Mouse (Mus musculus) cerebellum, adult 2 months (tissue): ENCODE results near the gene Grik1. TPM values are rescaled to one million over a fixed set of nuclear protein-coding genes. Genes with fewer than 3 reads are reported as not detected.

Experiments used
- DNase-seq, 2 experiments: peaks; one replicate each; pipeline ENCODE4 v3.0.0; 2021
- H3K27ac ChIP-seq: fragments of 200-500 bp; 2 replicates; pipeline ENCODE4 v1.5.1; 2012; ENCODE audit warnings: low read length, control low read depth, inconsistent platforms; ENCODE audit not compliant: insufficient read depth
- H3K27me3 ChIP-seq: fragments of 200-500 bp; 2 replicates; pipeline ENCODE4 v1.6.1; 2012; ENCODE audit warnings: inconsistent platforms, mild to moderate bottlenecking, low read length, moderate library complexity; ENCODE audit not compliant: control insufficient read depth, insufficient read depth
- H3K4me1 ChIP-seq: fragments of 200-500 bp; 2 replicates; pipeline ENCODE4 v1.6.1; 2011; ENCODE audit warnings: low read length; ENCODE audit not compliant: control insufficient read depth, insufficient read depth
- H3K4me3 ChIP-seq: fragments of 200-500 bp; replicated peaks from 2 replicates; pipeline ENCODE3; 2011; ENCODE audit warnings: mild to moderate bottlenecking, low read depth, low read length, control low read depth; ENCODE audit not compliant: insufficient read depth
- CTCF ChIP-seq: fragments of 200-500 bp; IDR thresholded peaks from 2 replicates; pipeline ENCODE4 v1.5.1; 2011; ENCODE audit warnings: low read depth, mild to moderate bottlenecking, control low read depth, low read length, moderate library complexity, borderline replicate concordance; ENCODE audit not compliant: insufficient read depth
- POLR2A ChIP-seq: fragments of 200-500 bp; IDR thresholded peaks from 2 replicates; pipeline ENCODE4 v1.6.1; 2011; ENCODE audit warnings: low read length, control low read depth, borderline replicate concordance; ENCODE audit not compliant: insufficient read depth
- WGBS: fragments of 180-500 bp; shearing (Covaris S2); methylation state at CpG from one replicate; pipeline ENCODE4 v1.1.7; 2018; 5-methylcytosine and 5-hydroxymethylcytosine counted together
- polyA plus RNA-seq: library from polyadenylated mRNA; depleted of rRNA; stranded (reverse); fragments of >200 nt; gene quantifications from 2 replicates; pipeline ENCODE4 v1.2.3, GENCODE M21; 2012

Grik1 gene
- polyA plus RNA-seq, 1 experiment, result 16.8 TPM

DNA sequence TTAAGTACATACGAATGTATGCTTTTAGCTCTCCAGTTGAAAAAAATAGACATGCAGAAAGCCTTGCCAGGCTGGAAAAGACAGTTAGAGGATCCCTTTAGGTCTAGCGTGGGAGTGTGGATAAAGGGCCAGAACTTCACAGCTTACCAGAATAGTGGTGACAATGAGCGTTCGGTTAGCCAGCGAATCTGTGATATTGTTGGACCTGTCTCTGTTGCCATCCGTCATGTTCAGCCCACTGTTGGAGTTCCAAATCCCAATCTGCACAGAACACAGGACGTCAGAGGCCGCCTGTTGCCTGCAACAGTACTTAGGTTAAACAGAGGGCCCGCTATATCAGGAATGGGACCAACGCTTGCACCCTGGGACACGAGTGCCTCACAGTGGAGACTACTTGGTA lies 340.2 kb downstream of the Grik1 start:
- Histone ChIP-seq H3K4me1 (no peaks in the 10 kb centered on the region), H3K27me3 (no peaks in the 10 kb centered on the region), H3K4me3 (no peak overlapping the region), H3K27ac (no peak overlapping the region)
- no peak for TF ChIP-seq POLR2A
- TF ChIP-seq CTCF, result no peak
- WGBS, result 87% methylated on average over 11 of the region's 11 CpGs
- DNase-seq, result no peak

DNA sequence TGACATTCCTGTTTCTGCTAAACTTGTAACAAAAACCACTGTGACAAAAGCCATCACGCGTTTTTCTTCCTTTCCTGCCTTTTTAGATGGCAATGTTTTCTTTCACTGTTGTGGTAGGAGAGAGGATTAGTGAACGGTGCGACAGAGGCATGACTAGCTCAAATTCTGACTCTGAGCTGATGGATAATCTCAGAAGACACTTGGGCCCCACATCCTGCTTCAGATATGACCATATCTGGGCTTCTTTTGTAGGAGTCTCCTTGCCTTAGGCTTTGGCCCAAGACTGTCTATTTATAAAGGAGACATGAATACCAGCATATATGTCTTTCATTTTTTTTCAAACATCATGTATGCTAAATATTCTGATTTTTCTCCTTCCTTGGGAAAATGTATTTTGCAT lies 341.9 kb downstream of the Grik1 start:
- H3K27me3 ChIP-seq, result no peaks in the 10 kb centered on the region
- no peaks in the 10 kb centered on the region for H3K4me1 ChIP-seq
- no peak overlapping the region for H3K27ac ChIP-seq
- WGBS, result 86% methylated on average over 4 of the region's 4 CpGs
- no peak for DNase-seq
- H3K4me3 ChIP-seq, result no peak overlapping the region
- TF ChIP-seq POLR2A (no peak), CTCF (no peak)

DNA sequence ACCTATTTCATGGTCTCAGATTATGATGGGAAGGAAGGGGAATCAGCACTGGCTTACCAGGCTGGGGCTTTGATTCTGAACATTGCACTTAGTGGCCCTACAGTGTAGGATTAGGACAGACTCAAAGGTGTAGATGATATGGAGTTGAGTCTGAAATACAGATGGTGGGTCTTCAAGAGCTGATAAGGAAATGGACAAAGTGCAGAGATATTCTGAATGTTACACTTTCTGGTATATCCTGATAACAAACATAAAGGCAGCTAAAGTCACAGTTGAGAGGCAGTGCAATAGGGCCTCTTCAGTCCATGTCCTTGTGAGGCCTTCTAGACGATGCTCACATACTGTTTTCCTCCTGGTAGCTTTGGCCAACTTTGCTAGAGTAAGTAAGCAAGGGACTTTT lies 345.7 kb downstream of the Grik1 start:
- Histone ChIP-seq H3K4me3 (no peak overlapping the region), H3K27me3 (no peaks in the 10 kb centered on the region), H3K27ac (no peak overlapping the region), H3K4me1 (no peaks in the 10 kb centered on the region)
- TF ChIP-seq CTCF (no peak), POLR2A (no peak)
- WGBS, result 86% methylated on average over 1 of the region's 1 CpGs
- no peak for DNase-seq

DNA sequence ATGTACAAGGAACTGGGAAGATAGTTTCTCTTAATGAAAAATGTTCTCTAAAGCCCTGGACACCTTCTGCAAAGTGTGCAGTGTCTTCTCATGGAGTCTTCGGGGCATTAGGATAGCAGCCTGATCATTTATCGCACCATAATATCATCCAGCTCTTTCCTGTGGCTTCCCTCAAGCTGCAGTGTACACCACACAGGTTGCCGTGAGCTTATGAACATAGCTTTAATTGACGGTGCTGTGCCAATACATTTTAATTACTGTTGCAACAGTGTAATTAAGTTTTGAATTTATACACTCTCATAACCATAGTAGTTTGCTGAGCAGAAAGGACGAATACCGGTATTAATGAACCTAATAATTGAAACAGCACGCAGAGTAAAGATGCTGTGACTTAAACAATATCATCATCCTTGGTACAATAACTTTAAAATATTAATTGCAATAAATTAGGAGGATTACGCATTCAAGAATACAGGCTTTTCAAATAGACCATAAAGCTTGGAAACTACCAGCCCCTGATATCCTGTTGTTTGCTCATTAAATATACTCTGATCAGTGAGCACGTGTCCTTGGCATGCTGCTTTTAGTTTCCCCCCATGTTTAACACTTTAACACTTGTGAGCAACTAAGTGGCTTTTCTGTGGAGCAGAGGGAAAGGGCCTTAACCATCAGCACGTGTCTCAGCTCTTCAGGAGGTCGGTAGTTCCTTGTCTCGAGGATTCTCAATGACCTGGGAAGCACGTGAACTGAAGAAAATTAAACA lies 347.8 kb downstream of the Grik1 start:
- DNase-seq, result no peak
- H3K4me1 ChIP-seq, result no peaks in the 10 kb centered on the region
- TF ChIP-seq POLR2A, result no peak
- no peak for TF ChIP-seq CTCF
- H3K4me3 ChIP-seq, result no peak overlapping the region
- 87% methylated on average over 13 of the region's 13 CpGs for WGBS
- no peak overlapping the region for H3K27ac ChIP-seq
- H3K27me3 ChIP-seq, result no peaks in the 10 kb centered on the region

DNA sequence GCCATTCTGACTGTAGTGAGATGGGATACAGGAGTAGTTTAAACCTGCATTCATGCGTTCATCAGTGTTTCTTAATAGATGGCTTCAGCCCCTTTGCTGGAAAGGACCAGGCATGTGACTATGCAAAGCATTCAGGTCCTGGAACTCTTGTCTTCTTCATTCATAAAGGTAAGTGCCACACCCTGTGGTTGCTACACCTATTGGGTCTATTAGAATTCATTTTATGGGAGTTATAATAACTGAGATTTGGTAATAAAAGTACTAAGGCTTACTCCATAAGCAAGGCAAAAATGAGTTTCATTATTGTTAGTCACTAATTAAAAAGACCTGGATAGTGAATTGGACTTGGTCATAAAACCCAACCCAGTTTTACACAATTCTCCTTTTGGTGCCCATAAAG lies 355.4 kb downstream of the Grik1 start:
- 91% methylated on average over 1 of the region's 1 CpGs for WGBS
- no peak overlapping the region for H3K4me3 ChIP-seq
- DNase-seq, result no peak
- no peaks in the 10 kb centered on the region for H3K4me1 ChIP-seq
- H3K27ac ChIP-seq, result no peak overlapping the region
- TF ChIP-seq CTCF (no peak), POLR2A (no peak)
- H3K27me3 ChIP-seq, result no peaks in the 10 kb centered on the region

GRCm38 (mm10) chr16:87931358-87931757 lies 358.7 kb downstream of the Grik1 start:
- no peak for TF ChIP-seq POLR2A
- no peak for TF ChIP-seq CTCF
- Histone ChIP-seq H3K4me3 (no peak overlapping the region), H3K27me3 (no peaks in the 10 kb centered on the region), H3K4me1 (no peaks in the 10 kb centered on the region), H3K27ac (no peak overlapping the region)
- no peak for DNase-seq
- 96% methylated on average over 2 of the region's 2 CpGs for WGBS

- 88% methylated on average over 3 of the region's 3 CpGs for WGBS
- H3K27ac ChIP-seq, result no peak overlapping the region
- no peaks in the 10 kb centered on the region for H3K27me3 ChIP-seq
- H3K4me3 ChIP-seq, result no peak overlapping the region
- H3K4me1 ChIP-seq, result no peaks in the 10 kb centered on the region
- no peak for DNase-seq
- TF ChIP-seq POLR2A (no peak), CTCF (no peak)
These were observed 359.5 kb downstream of the Grik1 start for GRCm38 (mm10) chr16:87930519-87930918.

DNA sequence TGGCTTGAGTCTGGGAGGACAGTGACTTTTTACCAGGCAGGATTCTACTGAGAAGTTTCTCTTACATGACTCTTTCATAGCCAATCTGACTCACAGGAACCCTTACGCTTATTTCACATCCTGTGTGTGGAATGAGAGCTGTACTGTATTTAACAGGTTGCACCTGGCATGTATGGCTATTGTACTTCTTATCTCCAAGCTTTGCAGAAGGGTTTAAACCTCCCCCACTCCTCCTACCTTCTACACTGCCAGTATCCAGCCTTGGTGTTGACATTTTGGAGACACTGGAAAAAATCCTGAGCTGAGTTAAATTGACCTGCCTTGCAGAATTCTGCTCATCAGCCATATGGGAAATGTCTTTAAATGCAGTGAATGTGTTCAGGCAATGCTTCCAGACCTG lies 361.4 kb downstream of the Grik1 start:
- H3K27me3 ChIP-seq, result no peaks in the 10 kb centered on the region
- no peak overlapping the region for H3K4me3 ChIP-seq
- TF ChIP-seq CTCF, result no peak
- no peak for TF ChIP-seq POLR2A
- no peak for DNase-seq
- no peak overlapping the region for H3K27ac ChIP-seq
- no peaks in the 10 kb centered on the region for H3K4me1 ChIP-seq
- 90% methylated on average over 1 of the region's 1 CpGs for WGBS
